Mouse (Mus musculus) lung, embryonic 14.5 days (tissue): ENCODE results near the gene Bco2. TPM values are rescaled to one million over a fixed set of nuclear protein-coding genes. Genes with fewer than 3 reads are reported as not detected.

Source experiments
- ATAC-seq: fragments of 200-750 bp; cut with Nextera tagmentation; 2 replicates; pipeline ENCODE4 v1.8.0; 2017; ENCODE audit warnings: mild to moderate bottlenecking, moderate TSS enrichment, moderate library complexity; ENCODE audit not compliant: insufficient read depth
- DNase-seq: peaks from one replicate; pipeline ENCODE4 v3.0.0-alpha.2; 2015
- H3K27ac ChIP-seq: fragments of 300-500 bp; sonication (generic); 2 replicates; pipeline ENCODE4 v1.5.1; 2014; ENCODE audit warnings: low read depth, mild to moderate bottlenecking, moderate library complexity
- H3K27me3 ChIP-seq: fragments of 300-500 bp; sonication (generic); 2 replicates; pipeline ENCODE4 v1.6.1; 2014; ENCODE audit warnings: low read length, control low read depth; ENCODE audit not compliant: insufficient read depth
- H3K36me3 ChIP-seq: fragments of 300-500 bp; sonication (generic); 2 replicates; pipeline ENCODE4 v1.6.1; 2014; ENCODE audit warnings: control low read depth; ENCODE audit not compliant: insufficient read depth
- H3K4me1 ChIP-seq: fragments of 300-500 bp; sonication (generic); 2 replicates; pipeline ENCODE4 v1.6.1; 2014; ENCODE audit warnings: antibody characterized with exemption, control low read depth; ENCODE audit not compliant: insufficient read depth
- H3K4me2 ChIP-seq: fragments of 300-500 bp; sonication (generic); 2 replicates; pipeline ENCODE4 v1.6.1; 2014; ENCODE audit warnings: mild to moderate bottlenecking
- H3K4me3 ChIP-seq: fragments of 300-500 bp; sonication (generic); 2 replicates; pipeline ENCODE4 v1.5.1; 2014; ENCODE audit warnings: low read depth, low read length
- H3K9ac ChIP-seq: fragments of 300-500 bp; sonication (generic); 2 replicates; pipeline ENCODE4 v1.6.1; 2014
- H3K9me3 ChIP-seq: fragments of 300-500 bp; sonication (generic); 2 replicates; pipeline ENCODE4 v1.6.1; 2016; ENCODE audit warnings: low read depth, low read length, control low read depth
- CTCF ChIP-seq: IDR thresholded peaks from 2 replicates; pipeline ENCODE4 v1.5.1; 2016; ENCODE audit warnings: antibody characterized with exemption, low read depth
- whole genome bisulfite sequencing: fragments of 180-500 bp; shearing (Covaris S2); extraction: QIAGEN DNeasy Blood & Tissue Kit; methylation state at CpG from one replicate; pipeline ENCODE4 v1.1.7; 2014; 5-methylcytosine and 5-hydroxymethylcytosine counted together
- polyA plus RNA-seq: library from polyadenylated mRNA; unstranded; fragments of >200 nt; fragmentation: Nextera tagmentation; extraction: Ambion mirVana; gene quantifications from 2 replicates; pipeline ENCODE4 v1.2.1, GENCODE M21; 2014

The Bco2 gene
- polyA plus RNA-seq, 1 experiment from 2014 or later = 0.17 TPM

DNA sequence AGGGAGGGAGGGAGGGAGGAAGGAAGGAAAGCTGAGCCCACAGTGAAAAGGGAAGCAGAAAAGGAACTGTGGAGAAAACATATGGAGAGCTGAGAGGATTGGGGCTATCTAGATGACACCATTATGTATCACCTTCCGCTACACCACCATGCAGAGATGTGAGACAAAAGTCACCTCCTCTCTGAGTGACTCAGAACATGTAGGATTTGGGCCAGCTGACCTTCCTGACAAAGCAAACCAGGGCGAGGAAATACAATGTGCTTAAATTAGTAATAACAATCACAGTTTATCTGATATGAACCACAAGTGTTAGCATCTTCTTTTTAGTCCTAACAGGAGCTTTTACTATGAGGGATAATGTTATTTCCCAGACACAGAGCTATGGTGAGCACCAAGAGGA lies 57.4 kb downstream of the Bco2 start:
- no peak overlapping the region for H3K4me2 ChIP-seq
- H3K9ac ChIP-seq = no peak overlapping the region
- TF ChIP-seq CTCF = no peak
- no peak for ATAC-seq
- 0 out of 2 replicates have a peak, but pooled peaks cover 3% of the 10 kb centered on the region for H3K4me1 ChIP-seq
- H3K9me3 ChIP-seq = no peaks in the 10 kb centered on the region
- H3K36me3 ChIP-seq = no peaks in the 10 kb centered on the region
- no peak overlapping the region for H3K4me3 ChIP-seq
- no peaks in the 10 kb centered on the region for H3K27me3 ChIP-seq
- DNase-seq = no peak
- H3K27ac ChIP-seq = no peak overlapping the region
- 57% methylated on average over 2 of the region's 2 CpGs for WGBS

DNA sequence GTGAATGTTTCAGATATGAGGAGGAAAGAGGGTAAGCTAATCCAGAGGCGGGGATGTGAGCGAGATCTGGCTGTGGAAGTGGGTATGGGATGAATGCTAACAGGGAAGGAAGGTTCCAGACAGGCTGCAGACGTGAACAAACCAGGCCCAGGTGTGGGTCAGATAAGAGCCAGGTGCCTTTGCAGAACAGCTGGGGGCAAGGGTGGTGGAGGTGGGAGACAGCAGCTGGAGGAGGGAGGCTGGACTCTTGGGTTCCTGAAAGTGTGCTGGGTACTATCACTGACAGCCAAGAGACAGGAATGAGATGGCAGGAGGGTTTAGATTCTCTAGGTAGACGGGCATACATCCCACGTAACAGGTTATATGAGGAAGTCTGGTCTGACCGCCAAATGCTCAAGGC lies 57.9 kb downstream of the Bco2 start:
- no peak overlapping the region for H3K27ac ChIP-seq
- no peak overlapping the region for H3K9ac ChIP-seq
- H3K4me1 ChIP-seq = 0 out of 2 replicates have a peak, but pooled peaks cover 3% of the 10 kb centered on the region
- ATAC-seq = no peak
- no peak overlapping the region for H3K4me3 ChIP-seq
- 60% methylated on average over 6 of the region's 6 CpGs for WGBS
- no peaks in the 10 kb centered on the region for H3K36me3 ChIP-seq
- DNase-seq = no peak
- no peak overlapping the region for H3K4me2 ChIP-seq
- no peaks in the 10 kb centered on the region for H3K9me3 ChIP-seq
- no peak for TF ChIP-seq CTCF
- no peaks in the 10 kb centered on the region for H3K27me3 ChIP-seq

DNA sequence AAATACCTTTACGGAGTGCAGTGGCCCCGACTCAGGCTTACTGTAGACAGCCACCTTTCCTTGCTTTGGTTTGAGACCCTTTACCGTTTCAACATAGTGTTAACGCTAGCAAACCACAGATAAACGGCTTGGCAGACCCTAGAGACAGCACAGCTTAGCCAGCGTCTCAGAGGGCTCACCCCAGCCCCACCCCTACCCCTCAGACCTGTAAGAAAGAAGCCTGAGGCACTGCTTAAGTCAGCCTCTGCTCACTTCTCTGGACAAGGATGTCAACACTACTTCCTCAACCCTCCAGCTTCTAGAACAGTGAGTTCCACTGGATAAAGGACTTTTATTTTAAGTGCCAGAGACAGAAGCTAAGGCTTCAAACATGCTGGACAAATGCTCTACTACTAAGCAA lies 58.4 kb downstream of the Bco2 start:
- H3K27me3 ChIP-seq = no peaks in the 10 kb centered on the region
- H3K36me3 ChIP-seq = no peaks in the 10 kb centered on the region
- H3K4me2 ChIP-seq = no peak overlapping the region
- H3K9ac ChIP-seq = no peak overlapping the region
- DNase-seq (no peak), ATAC-seq (no peak)
- H3K9me3 ChIP-seq = no peaks in the 10 kb centered on the region
- 22% methylated on average over 6 of the region's 6 CpGs for WGBS
- no peak for TF ChIP-seq CTCF
- H3K27ac ChIP-seq = no peak overlapping the region
- H3K4me3 ChIP-seq = no peak overlapping the region
- 0 out of 2 replicates have a peak, but pooled peaks cover 3% of the 10 kb centered on the region for H3K4me1 ChIP-seq

DNA sequence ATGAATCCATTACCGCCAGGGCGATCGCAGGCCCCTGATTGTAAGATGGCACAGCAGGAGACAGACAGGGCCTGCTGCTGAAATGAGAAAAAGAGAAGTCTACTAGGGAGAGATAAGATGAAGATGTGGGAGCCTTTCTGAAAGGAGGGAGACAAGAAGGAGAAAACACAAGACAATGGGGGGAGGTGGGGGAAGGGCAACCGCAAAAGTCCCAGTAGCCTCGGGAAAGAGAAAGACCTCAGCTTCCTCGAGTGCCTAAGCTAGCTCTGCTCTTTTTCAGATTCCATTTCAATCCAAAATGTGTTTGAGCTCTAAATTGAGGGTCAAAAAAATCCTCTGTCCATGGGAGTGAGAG lies 58.9 kb downstream of the Bco2 start:
- no peak for DNase-seq
- Histone ChIP-seq H3K36me3 (no peaks in the 10 kb centered on the region), H3K27me3 (no peaks in the 10 kb centered on the region), H3K27ac (no peak overlapping the region), H3K9me3 (no peaks in the 10 kb centered on the region), H3K9ac (no peak overlapping the region; the same call in 1 of the 2 replicates), H3K4me2 (0 out of 2 replicates have a peak overlapping the region, but pooled peaks have one; percentile 11), H3K4me1 (0 out of 2 replicates have a peak, but pooled peaks cover 3% of the 10 kb centered on the region), H3K4me3 (no peak overlapping the region)
- no peak for TF ChIP-seq CTCF
- WGBS = 30% methylated on average over 6 of the region's 6 CpGs
- ATAC-seq = no peak

DNA sequence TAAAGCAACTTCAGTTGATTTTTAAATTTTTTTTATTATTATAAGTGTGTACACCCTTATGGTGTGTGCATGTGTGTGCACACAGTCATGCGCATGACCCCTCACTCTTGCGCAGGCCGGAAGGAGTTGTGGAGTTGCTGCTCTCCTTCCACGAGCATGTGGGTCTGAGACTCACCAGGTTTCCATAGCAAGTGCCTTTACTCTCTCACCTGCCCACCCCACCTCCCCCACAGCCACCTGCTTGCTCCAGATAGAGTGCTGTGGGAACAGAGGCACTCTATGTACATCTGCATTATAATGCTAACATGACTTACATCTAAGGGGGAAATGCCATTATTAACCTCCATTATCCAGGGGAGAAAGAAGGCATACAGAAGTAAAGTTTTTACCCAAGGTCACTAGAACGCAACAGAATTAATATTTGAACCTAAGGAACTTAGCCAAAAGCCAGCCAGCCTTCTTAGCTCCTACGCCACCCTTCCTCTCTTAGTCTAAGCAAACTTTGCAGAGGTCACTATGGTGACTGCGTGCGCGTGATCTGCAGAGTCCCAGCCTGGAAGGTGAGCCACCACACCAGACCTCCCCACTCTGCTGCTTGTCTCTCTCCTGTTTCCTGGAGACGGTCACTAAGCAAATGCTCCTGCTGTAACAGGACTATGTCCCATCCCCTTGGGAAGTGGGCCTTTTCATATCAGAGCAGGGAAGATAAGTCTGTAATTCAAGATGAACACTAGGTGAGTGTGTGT lies 59.4 kb downstream of the Bco2 start:
- Histone ChIP-seq H3K27me3 (no peaks in the 10 kb centered on the region), H3K9me3 (no peaks in the 10 kb centered on the region), H3K9ac (no peak overlapping the region; the same call in 1 of the 2 replicates), H3K4me2 (0 out of 2 replicates have a peak overlapping the region, but pooled peaks have one; percentile 11), H3K36me3 (no peaks in the 10 kb centered on the region), H3K27ac (peak overlapping the region; percentile 36; the same call in 1 of the 2 replicates), H3K4me1 (0 out of 2 replicates have a peak, but pooled peaks cover 3% of the 10 kb centered on the region), H3K4me3 (no peak overlapping the region)
- ATAC-seq (peak; percentile 65; the same call in 1 of the 2 replicates), DNase-seq (peak; percentile 28)
- WGBS = 57% methylated on average over 10 of the region's 10 CpGs
- TF ChIP-seq CTCF = no peak

DNA sequence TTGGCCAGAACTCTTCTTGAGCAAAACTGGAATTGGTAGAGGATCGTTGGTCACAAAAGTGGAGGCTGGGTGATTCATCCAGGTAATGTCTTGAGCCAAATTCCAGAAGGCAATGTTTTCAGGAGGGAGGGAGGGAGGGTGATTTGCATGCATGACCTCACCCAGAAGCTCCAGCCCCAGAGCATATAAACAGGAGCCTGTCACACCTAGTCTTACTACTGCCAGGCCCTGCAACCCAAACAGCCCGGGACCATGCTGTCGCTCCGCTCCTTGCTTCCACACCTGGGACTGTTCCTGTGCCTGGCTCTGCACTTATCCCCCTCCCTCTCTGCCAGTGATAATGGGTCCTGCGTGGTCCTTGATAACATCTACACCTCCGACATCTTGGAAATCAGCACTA lies 60.7 kb downstream of the Bco2 start, which contains the start of gene Plet1:
Gene Plet1 (plus strand): TSS at position 215 of the 400 bp plus-strand sequence.
- Histone ChIP-seq H3K4me1 (0 out of 2 replicates have a peak, but pooled peaks cover 3% of the 10 kb centered on the region), H3K27ac (peak within 1 kb of the TSS; percentile 36; the same call in 1 of the 2 replicates), H3K27me3 (no peaks in the 10 kb centered on the region), H3K9me3 (no peaks in the 10 kb centered on the region), H3K9ac (no peak within 1 kb of the TSS), H3K36me3 (no peaks in the 10 kb centered on the region), H3K4me2 (no peak within 1 kb of the TSS), H3K4me3 (no peak within 1 kb of the TSS)
- no peak for DNase-seq
- no peak for ATAC-seq
- no peak for TF ChIP-seq CTCF
- 68% methylated on average over 6 of the region's 6 CpGs for WGBS

DNA sequence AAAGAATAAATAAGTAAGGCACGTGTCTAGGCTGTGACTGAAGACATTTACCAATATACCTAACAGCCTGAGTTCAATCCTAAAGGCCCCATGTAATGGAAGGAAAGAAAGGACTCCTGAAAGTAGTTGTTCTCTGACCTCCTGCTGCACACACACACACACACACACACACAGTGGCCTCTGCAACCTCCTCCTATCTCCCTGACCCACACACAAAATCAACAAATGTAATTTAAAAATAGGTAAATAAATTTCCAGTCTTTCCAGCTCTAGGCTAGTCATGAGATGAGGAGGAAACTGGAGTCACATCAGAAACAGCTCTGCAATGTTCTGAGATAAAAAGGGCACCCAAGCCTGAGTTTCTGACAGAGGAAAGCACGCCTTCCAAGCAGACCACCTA lies 61.2 kb downstream of the Bco2 start:
- Histone ChIP-seq H3K9me3 (no peaks in the 10 kb centered on the region), H3K4me3 (no peak overlapping the region), H3K9ac (no peak overlapping the region), H3K4me2 (no peak overlapping the region), H3K27me3 (no peaks in the 10 kb centered on the region), H3K36me3 (no peaks in the 10 kb centered on the region), H3K27ac (no peak overlapping the region), H3K4me1 (0 out of 2 replicates have a peak, but pooled peaks cover 3% of the 10 kb centered on the region)
- DNase-seq (no peak), ATAC-seq (no peak)
- 53% methylated on average over 2 of the region's 2 CpGs for WGBS
- no peak for TF ChIP-seq CTCF
